Mouse (Mus musculus) lung, postnatal 0 days (tissue): ENCODE measurements around the gene Cebpz. TPM values are rescaled to one million over a fixed set of nuclear protein-coding genes. Genes with fewer than 3 reads are reported as not detected.

ENCODE experiments used
- ATAC-seq: fragments of 200-750 bp; cut with Nextera tagmentation; 2 replicates; pipeline ENCODE4 v1.8.0; 2017; ENCODE audit warnings: moderate library complexity
- DNase-seq: peaks from one replicate; pipeline ENCODE4 v3.0.0-alpha.2; 2016; ENCODE audit warnings: low spot score
- H3K27ac ChIP-seq: fragments of 300-500 bp; sonication (generic); 2 replicates; pipeline ENCODE4 v1.5.1; 2014; ENCODE audit warnings: antibody characterized with exemption, mild to moderate bottlenecking, low read length, mixed read lengths
- H3K27me3 ChIP-seq: fragments of 300-500 bp; sonication (generic); replicated peaks from 2 replicates; pipeline ENCODE4 v1.6.1; 2014; ENCODE audit warnings: low read length, mixed read lengths; ENCODE audit not compliant: insufficient read depth
- H3K36me3 ChIP-seq: fragments of 300-500 bp; sonication (generic); 2 replicates; pipeline ENCODE4 v1.6.1; 2014; ENCODE audit warnings: low read length, mixed read lengths; ENCODE audit not compliant: insufficient read depth
- H3K4me1 ChIP-seq: fragments of 300-500 bp; sonication (generic); 2 replicates; pipeline ENCODE4 v1.6.1; 2014; ENCODE audit warnings: antibody characterized with exemption, low read depth, low read length, mixed read lengths; ENCODE audit not compliant: insufficient read depth
- H3K4me2 ChIP-seq: fragments of 300-500 bp; sonication (generic); replicated peaks from 2 replicates; pipeline ENCODE4 v1.6.1; 2014; ENCODE audit warnings: low read depth, mild to moderate bottlenecking, low read length, moderate library complexity, mixed read lengths
- H3K4me3 ChIP-seq: fragments of 300-500 bp; sonication (generic); 2 replicates; pipeline ENCODE4 v1.5.1; 2014; ENCODE audit warnings: low read depth, low read length
- H3K9ac ChIP-seq: fragments of 300-500 bp; sonication (generic); replicated peaks from 2 replicates; pipeline ENCODE4 v1.6.1; 2014; ENCODE audit warnings: low read depth, mild to moderate bottlenecking
- H3K9me3 ChIP-seq: fragments of 300-500 bp; sonication (generic); 2 replicates; pipeline ENCODE4 v1.6.1; 2016; ENCODE audit warnings: low read length, mixed read lengths
- CTCF ChIP-seq: IDR thresholded peaks from 2 replicates; pipeline ENCODE4 v1.5.1; 2016; ENCODE audit warnings: antibody characterized with exemption, mild to moderate bottlenecking
- EP300 ChIP-seq: IDR thresholded peaks from 2 replicates; pipeline ENCODE4 v1.6.1; 2016; ENCODE audit warnings: antibody characterized with exemption, mild to moderate bottlenecking, control low read depth
- WGBS: fragments of 180-500 bp; shearing (Covaris S2); extraction: QIAGEN DNeasy Blood & Tissue Kit; methylation state at CpG from one replicate; pipeline ENCODE4 v1.1.7; 2014; 5-methylcytosine and 5-hydroxymethylcytosine counted together
- polyA plus RNA-seq: library from polyadenylated mRNA; unstranded; fragments of >200 nt; fragmentation: Nextera tagmentation; extraction: Ambion mirVana; gene quantifications from 2 replicates; pipeline ENCODE4 v1.2.1, GENCODE M21; 2015

Gene Cebpz
- polyA plus RNA-seq, 1 experiment from 2014 or later = 43.4 TPM

- H3K4me3 ChIP-seq = no peak overlapping the region
- 68% methylated on average over 6 of the region's 6 CpGs for WGBS
- ATAC-seq (no peak), DNase-seq (no peak)
- peaks cover 48% of the 10 kb centered on the region for H3K36me3 ChIP-seq
- no peak overlapping the region for H3K27ac ChIP-seq
- no peaks in the 10 kb centered on the region for H3K27me3 ChIP-seq
- no peak overlapping the region for H3K9ac ChIP-seq
- H3K4me2 ChIP-seq = no peak overlapping the region
- no peak for TF ChIP-seq CTCF
- no peak for TF ChIP-seq EP300
- H3K9me3 ChIP-seq = no peaks in the 10 kb centered on the region
- no peaks in the 10 kb centered on the region for H3K4me1 ChIP-seq
Observed at GRCm38 (mm10) chr17:78959473-78959872, 22.6 kb upstream of the Cebpz start.

DNA sequence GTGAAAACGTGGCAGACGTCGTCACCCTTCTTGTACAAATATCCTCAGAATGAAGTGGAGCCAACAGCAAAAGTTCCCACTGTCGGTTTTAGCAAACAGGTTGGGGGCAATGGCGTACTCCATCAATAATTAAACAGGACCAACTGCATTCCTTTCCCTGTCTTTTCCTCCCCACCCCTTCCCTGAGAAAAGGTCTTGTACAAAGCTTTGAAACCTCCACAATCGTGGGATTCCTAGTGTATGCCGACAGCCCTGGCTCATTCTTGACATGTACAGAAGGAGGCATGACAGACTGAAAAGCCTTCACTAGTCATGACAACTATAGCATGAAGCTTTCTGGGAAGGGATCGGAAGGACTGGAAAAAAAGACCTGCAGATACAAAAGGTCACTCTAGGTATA is 16.4 kb upstream of the Cebpz start:
- no peaks in the 10 kb centered on the region for H3K27me3 ChIP-seq
- no peak overlapping the region for H3K27ac ChIP-seq
- ATAC-seq = peak; percentile 85
- WGBS = 66% methylated on average over 8 of the region's 8 CpGs
- H3K4me3 ChIP-seq = no peak overlapping the region
- no peaks in the 10 kb centered on the region for H3K9me3 ChIP-seq
- no peak overlapping the region for H3K9ac ChIP-seq
- no peaks in the 10 kb centered on the region for H3K4me1 ChIP-seq
- no peak for TF ChIP-seq EP300
- no peak for TF ChIP-seq CTCF
- H3K36me3 ChIP-seq = peaks cover 46% of the 10 kb centered on the region; the same call in 1 of the 2 replicates
- DNase-seq = peak; percentile 74
- H3K4me2 ChIP-seq = no peak overlapping the region

GRCm38 (mm10) chr17:78952070-78952469 is 15.2 kb upstream of the Cebpz start:
- no peak overlapping the region for H3K4me2 ChIP-seq
- ATAC-seq (no peak), DNase-seq (no peak)
- H3K27me3 ChIP-seq = no peaks in the 10 kb centered on the region
- no peak overlapping the region for H3K27ac ChIP-seq
- H3K4me1 ChIP-seq = no peaks in the 10 kb centered on the region
- TF ChIP-seq EP300 = no peak
- no peak for TF ChIP-seq CTCF
- H3K36me3 ChIP-seq = peaks cover 42% of the 10 kb centered on the region; the same call in 1 of the 2 replicates
- H3K9ac ChIP-seq = no peak overlapping the region
- H3K9me3 ChIP-seq = no peaks in the 10 kb centered on the region
- H3K4me3 ChIP-seq = no peak overlapping the region
- 74% methylated on average over 5 of the region's 5 CpGs for WGBS

- ATAC-seq (no peak), DNase-seq (no peak)
- WGBS = 89% methylated on average over 5 of the region's 5 CpGs
- peaks cover 36% of the 10 kb centered on the region; the same call in 1 of the 2 replicates for H3K36me3 ChIP-seq
- no peak overlapping the region for H3K27ac ChIP-seq
- H3K4me2 ChIP-seq = no peak overlapping the region
- H3K27me3 ChIP-seq = no peaks in the 10 kb centered on the region
- H3K9me3 ChIP-seq = no peaks in the 10 kb centered on the region
- H3K9ac ChIP-seq = no peak overlapping the region
- H3K4me3 ChIP-seq = no peak overlapping the region
- TF ChIP-seq CTCF (no peak), EP300 (no peak)
- no peaks in the 10 kb centered on the region for H3K4me1 ChIP-seq
Observed at GRCm38 (mm10) chr17:78951225-78951624, 14.4 kb upstream of the Cebpz start.

DNA sequence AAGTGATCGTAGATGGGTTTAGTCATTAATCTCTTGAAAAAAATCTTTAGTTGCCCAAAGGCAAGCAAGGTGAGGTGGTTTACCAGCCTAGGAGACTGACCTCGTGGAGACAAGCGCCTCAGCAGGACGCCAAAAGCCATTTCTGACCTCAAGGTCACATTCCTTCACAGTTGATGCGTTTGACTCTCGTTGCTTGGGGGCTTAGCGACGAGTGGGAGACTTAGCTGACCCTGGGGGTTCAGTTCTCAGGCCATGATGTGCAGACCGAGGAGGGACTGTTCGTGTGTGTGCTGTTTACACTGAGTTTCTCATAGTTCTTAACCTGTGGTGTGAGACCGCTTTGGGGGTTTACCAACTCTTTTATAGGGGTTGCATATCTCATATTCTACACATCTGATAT is 5.7 kb upstream of the Cebpz start:
- Histone ChIP-seq H3K4me1 (no peaks in the 10 kb centered on the region; the same call in 1 of the 2 replicates), H3K36me3 (peaks cover 5% of the 10 kb centered on the region; the same call in 1 of the 2 replicates)
- WGBS = 49% methylated on average over 11 of the region's 11 CpGs

DNA sequence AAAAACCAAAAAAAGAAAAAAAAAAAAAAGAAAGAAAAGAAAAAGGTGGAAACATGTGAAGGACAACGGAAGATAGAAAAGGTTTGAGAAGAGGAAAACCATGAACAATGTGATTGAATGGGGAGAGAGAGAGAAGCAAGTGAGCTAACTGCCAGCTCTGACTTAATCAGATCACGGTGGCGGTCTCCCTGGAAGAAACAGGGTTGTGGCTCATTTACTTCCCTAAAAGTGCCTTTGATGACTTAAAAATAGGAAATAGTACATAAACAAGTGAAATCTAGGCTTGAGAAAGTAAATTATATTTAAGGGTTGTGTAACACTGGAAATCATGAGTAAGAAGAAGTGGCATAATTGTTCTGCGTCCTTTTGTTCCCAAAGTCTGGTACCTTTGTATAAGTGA is 2.1 kb upstream of the Cebpz start:
- no peak overlapping the region for H3K4me2 ChIP-seq
- no peak overlapping the region for H3K9ac ChIP-seq
- no peaks in the 10 kb centered on the region for H3K27me3 ChIP-seq
- peaks cover 10% of the 10 kb centered on the region; the same call in 1 of the 2 replicates for H3K36me3 ChIP-seq
- ATAC-seq (no peak), DNase-seq (peak; percentile 10)
- H3K27ac ChIP-seq = no peak overlapping the region
- no peak overlapping the region for H3K4me3 ChIP-seq
- TF ChIP-seq CTCF (no peak), EP300 (no peak)
- H3K9me3 ChIP-seq = no peaks in the 10 kb centered on the region
- no peaks in the 10 kb centered on the region; the same call in 1 of the 2 replicates for H3K4me1 ChIP-seq
- 89% methylated on average over 4 of the region's 4 CpGs for WGBS

More for the DNA sequence above, 5.7 kb upstream of the Cebpz start:
- TF ChIP-seq CTCF (no peak), EP300 (no peak)
- H3K27ac ChIP-seq = no peak overlapping the region
- no peak overlapping the region for H3K4me2 ChIP-seq
- no peaks in the 10 kb centered on the region for H3K9me3 ChIP-seq
- H3K27me3 ChIP-seq = no peaks in the 10 kb centered on the region
- no peak overlapping the region for H3K9ac ChIP-seq
- DNase-seq (no peak), ATAC-seq (no peak)
- H3K4me3 ChIP-seq = no peak overlapping the region
